Mouse (Mus musculus): Measurements from ENCODE around the gene Car12. TPM values are rescaled to one million over a fixed set of nuclear protein-coding genes. Genes with fewer than 3 reads are reported as not detected.

The Car12 gene
- polyA plus RNA-seq, 1 experiment from 2014 or later = 2.5 TPM

DNA sequence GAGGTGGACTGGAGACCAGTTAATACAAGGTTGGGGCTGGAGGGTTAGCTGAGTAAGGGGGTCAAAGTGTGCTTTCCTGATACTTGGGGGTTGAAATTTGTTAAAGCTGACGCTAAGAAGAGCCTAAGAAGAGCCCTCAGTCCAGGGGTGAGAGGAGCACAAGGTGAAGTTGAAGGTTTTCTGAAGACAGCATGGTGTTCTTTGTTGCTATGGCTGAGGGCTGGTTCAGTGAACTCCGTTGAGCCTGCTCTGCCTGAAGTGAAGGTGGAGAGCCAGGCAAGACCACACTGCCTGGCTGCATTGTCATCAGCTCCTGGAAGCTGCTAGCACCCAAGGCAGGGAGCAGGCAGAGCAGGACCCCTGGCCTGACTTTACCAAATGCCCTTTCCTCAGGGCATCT lies 1.9 kb downstream of the Car12 start:
- 74% methylated on average over 2 of the region's 2 CpGs for whole genome bisulfite sequencing
- Histone ChIP-seq H3K4me2 (no peak overlapping the region), H3K36me3 (ENCODE audit: poor library complexity, severe bottlenecking) (no peaks in the 10 kb centered on the region), H3K27ac (no peak overlapping the region), H3K27me3 (peaks cover 17% of the 10 kb centered on the region), H3K9ac (no peak overlapping the region), H3K4me3 (no peak overlapping the region), H3K4me1 (peaks cover 17% of the 10 kb centered on the region), H3K9me3 (replicated peaks) (no peaks in the 10 kb centered on the region)
- ATAC-seq = no peak

DNA sequence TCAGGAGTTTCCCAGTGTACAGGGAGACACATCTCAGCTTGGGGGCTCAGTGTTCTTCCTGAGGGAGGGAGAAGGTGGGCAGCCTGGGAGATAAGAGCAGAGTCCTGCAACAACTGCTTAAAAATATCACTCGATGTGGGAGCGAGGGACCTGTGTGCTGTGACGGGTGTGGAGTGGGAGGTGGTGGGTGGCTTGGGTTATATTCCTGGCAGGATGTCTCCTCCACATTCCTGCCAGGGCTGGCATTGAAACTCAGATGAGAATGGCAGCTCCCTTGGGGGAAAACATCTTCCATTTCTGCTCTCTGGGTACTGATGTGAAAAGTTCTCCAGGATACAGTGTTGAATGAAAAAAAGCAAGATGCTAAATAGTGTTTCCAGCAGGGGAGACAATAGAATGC lies 3.0 kb downstream of the Car12 start:
- no peak for ATAC-seq
- peaks cover 17% of the 10 kb centered on the region for H3K27me3 ChIP-seq
- WGBS = 87% methylated on average over 3 of the region's 3 CpGs
- no peak overlapping the region for H3K27ac ChIP-seq
- no peak overlapping the region for H3K4me3 ChIP-seq
- no peak overlapping the region for H3K4me2 ChIP-seq
- H3K9ac ChIP-seq = no peak overlapping the region
- no peaks in the 10 kb centered on the region for H3K9me3 ChIP-seq (replicated peaks)
- H3K4me1 ChIP-seq = peaks cover 17% of the 10 kb centered on the region
- no peaks in the 10 kb centered on the region for H3K36me3 ChIP-seq (ENCODE audit: poor library complexity, severe bottlenecking)

DNA sequence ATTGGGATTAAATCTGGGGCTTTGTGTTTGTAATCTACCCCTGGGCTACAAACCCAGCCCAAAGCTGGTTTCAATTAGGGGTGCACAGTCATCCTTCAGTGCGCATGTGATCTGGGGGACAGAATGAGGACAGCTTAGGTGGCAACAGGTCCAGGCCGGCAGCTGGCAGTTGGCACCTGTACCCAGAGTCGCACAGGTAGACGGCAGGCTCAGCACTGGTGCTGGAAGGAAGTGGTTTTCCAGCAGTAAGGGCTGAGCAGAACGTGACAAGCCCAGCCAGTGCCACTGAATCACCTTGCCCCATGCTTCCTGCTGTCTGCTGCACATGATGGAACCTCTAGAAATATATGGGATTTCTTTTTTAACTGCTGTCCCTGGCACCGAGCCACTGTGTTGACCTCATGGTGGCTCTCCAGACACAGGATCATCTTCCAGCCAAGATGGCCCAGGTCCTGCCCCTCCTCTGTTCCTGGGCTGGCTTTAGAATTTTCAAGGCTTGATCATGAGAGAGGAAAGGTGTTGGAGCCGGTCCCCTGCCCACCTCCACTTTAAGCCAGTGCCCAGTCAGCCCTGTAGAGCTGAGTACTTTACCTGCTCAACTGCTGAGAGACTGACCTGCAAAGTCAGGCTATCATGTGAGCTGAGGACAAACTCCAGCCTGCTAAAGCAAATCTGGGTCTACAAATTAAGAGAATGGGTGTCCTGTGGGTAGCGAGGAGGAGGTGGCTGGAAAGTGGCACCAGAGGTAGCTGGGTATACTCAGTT lies 7.4 kb downstream of the Car12 start:
- peaks cover 15% of the 10 kb centered on the region for H3K4me1 ChIP-seq
- H3K4me2 ChIP-seq = no peak overlapping the region
- no peaks in the 10 kb centered on the region for H3K9me3 ChIP-seq (replicated peaks)
- H3K27ac ChIP-seq = no peak overlapping the region
- no peak overlapping the region for H3K4me3 ChIP-seq
- H3K36me3 ChIP-seq (ENCODE audit: poor library complexity, severe bottlenecking) = no peaks in the 10 kb centered on the region
- ATAC-seq = no peak
- H3K27me3 ChIP-seq = no peaks in the 10 kb centered on the region
- no peak overlapping the region for H3K9ac ChIP-seq
- 93% methylated on average over 8 of the region's 8 CpGs for WGBS

DNA sequence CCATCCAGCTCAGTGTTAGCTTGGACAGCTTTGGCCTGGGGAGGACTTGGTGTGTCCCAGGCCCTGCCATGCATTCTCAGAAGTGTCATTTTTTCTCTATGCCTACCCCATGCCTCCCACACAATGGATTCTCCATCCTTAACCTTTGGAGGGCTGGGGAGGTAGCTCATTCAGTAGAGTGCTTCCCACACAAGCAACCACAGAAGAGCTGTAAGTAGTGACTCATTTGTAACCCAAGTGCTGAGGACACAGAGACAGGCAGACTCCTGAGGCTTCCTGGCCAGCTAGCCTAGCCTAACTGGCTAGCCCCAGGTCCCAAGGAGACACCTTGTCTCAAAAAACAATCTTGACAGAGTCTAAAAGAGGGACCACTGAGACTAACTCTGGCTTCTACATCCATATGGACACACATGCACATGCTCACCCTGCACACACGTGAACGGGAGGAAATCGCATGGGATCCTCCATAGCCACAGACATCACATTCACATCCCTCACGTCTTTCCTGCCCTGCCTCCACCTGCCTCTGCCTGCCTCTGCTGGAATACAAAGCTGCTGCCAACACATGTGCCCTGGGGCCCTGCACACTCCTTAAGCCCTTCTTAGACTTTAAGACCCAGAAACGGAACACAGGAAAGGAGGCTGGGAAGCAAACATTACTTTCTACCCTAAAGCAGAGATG lies 8.8 kb downstream of the Car12 start:
- WGBS = 66% methylated on average over 5 of the region's 5 CpGs
- Histone ChIP-seq H3K27ac (peak overlapping the region; percentile 7; the same call in 1 of the 2 replicates), H3K36me3 (ENCODE audit: poor library complexity, severe bottlenecking) (no peaks in the 10 kb centered on the region), H3K4me2 (no peak overlapping the region), H3K9ac (no peak overlapping the region), H3K4me3 (no peak overlapping the region), H3K27me3 (no peaks in the 10 kb centered on the region), H3K4me1 (peaks cover 15% of the 10 kb centered on the region), H3K9me3 (replicated peaks) (no peaks in the 10 kb centered on the region)
- ATAC-seq = peak; percentile 43; the same call in 1 of the 2 replicates

DNA sequence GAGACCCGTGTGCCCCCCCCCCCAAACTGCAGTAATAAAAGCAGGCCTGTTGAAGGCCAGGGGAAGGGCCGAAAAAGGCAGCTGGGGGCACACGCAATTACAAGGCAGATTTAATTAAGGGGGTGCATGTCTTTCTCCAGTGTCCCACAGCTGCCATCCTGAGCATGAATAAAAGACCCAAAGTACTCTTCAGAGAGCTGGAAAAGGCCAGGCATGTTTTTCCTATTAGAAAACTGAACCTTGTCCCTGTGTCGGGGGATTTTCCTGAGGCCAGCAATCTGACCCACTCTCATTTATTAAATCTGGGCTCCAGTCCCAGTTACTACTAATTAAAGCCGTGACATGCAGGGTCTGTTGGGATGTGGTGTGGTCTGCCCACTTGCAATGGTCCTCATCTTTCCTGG lies 9.4 kb downstream of the Car12 start:
- Histone ChIP-seq H3K27me3 (no peaks in the 10 kb centered on the region), H3K4me3 (no peak overlapping the region), H3K27ac (peak overlapping the region; percentile 7; the same call in 1 of the 2 replicates), H3K9me3 (replicated peaks) (no peaks in the 10 kb centered on the region), H3K4me2 (no peak overlapping the region), H3K9ac (no peak overlapping the region), H3K4me1 (peaks cover 15% of the 10 kb centered on the region), H3K36me3 (ENCODE audit: poor library complexity, severe bottlenecking) (no peaks in the 10 kb centered on the region)
- 28% methylated on average over 5 of the region's 5 CpGs for WGBS
- peak; percentile 50; the same call in 1 of the 2 replicates for ATAC-seq

DNA sequence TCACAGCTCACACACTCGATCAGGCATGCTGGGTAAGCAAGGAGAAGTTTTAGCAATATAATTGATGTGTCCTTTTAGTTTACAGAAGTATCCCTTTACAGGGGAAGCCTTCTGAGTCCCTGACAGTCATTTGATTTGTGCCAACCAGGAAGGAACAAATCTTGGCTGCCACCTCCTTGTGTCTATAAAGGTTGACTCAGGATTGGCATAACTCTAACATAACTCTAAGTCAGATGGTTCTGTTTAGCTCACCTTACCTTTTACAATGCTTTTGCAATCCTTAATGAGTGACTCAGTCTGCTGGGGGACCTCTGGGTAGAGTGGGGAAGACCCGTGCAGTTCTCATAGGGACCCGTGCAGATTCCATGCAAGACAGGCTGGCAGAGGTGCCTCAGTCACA lies 12.1 kb downstream of the Car12 start:
- Histone ChIP-seq H3K4me2 (no peak overlapping the region), H3K27me3 (no peaks in the 10 kb centered on the region), H3K4me3 (no peak overlapping the region), H3K36me3 (ENCODE audit: poor library complexity, severe bottlenecking) (no peaks in the 10 kb centered on the region), H3K27ac (no peak overlapping the region), H3K9me3 (replicated peaks) (no peaks in the 10 kb centered on the region), H3K4me1 (peaks cover 15% of the 10 kb centered on the region), H3K9ac (no peak overlapping the region)
- ATAC-seq = no peak
- 83% methylated on average over 3 of the region's 3 CpGs for WGBS

DNA sequence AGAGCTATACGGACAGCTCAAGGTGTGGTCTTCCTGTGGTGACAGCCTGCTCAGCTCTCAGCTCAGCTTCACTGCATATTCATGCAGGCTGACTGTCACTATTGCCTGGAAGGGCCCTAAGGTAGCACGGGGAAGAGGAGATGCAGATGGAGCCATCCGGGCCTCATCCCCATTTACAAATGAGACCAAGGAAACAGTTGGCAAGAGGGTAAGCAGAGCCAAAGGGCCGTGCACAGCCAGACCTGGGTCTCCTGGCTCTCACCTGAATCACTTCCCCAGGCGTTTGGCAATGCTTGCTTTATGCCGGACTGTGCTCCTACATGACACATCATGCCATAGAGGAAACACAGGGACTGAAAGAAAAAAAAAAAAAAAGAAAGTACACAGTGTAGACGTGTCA lies 13.8 kb downstream of the Car12 start:
- H3K4me1 ChIP-seq = peaks cover 12% of the 10 kb centered on the region
- no peak overlapping the region for H3K27ac ChIP-seq
- no peak overlapping the region for H3K4me2 ChIP-seq
- no peaks in the 10 kb centered on the region for H3K27me3 ChIP-seq
- H3K36me3 ChIP-seq (ENCODE audit: poor library complexity, severe bottlenecking) = no peaks in the 10 kb centered on the region
- no peak overlapping the region for H3K9ac ChIP-seq
- 74% methylated on average over 7 of the region's 7 CpGs for WGBS
- ATAC-seq = no peak
- H3K4me3 ChIP-seq = no peak overlapping the region
- no peaks in the 10 kb centered on the region for H3K9me3 ChIP-seq (replicated peaks)

DNA sequence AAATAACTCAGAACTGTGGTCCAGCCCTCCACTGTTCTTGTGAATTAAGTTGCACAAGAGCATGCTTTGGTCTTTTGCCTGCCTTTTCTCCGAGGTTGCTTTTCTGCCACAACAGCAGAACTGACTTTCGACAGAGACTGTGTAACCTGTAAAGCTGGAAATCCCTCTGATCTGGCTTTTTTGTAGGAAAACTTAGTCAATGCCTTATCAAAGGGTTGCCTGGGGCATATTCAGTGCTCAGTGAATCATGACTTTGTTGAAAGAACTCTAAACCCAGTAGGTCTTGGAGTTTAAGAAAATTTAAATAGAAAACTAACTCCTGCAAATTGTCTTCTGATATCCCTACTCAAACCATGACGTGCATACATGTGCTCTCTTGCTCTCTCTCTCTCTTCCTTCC lies 17.1 kb downstream of the Car12 start:
- H3K4me1 ChIP-seq = no peaks in the 10 kb centered on the region
- 57% methylated on average over 3 of the region's 3 CpGs for WGBS
- no peaks in the 10 kb centered on the region for H3K9me3 ChIP-seq (replicated peaks)
- H3K9ac ChIP-seq = no peak overlapping the region
- no peaks in the 10 kb centered on the region for H3K27me3 ChIP-seq
- no peak overlapping the region for H3K4me2 ChIP-seq
- no peak for ATAC-seq
- no peaks in the 10 kb centered on the region for H3K36me3 ChIP-seq (ENCODE audit: poor library complexity, severe bottlenecking)
- no peak overlapping the region for H3K4me3 ChIP-seq
- H3K27ac ChIP-seq = no peak overlapping the region

DNA sequence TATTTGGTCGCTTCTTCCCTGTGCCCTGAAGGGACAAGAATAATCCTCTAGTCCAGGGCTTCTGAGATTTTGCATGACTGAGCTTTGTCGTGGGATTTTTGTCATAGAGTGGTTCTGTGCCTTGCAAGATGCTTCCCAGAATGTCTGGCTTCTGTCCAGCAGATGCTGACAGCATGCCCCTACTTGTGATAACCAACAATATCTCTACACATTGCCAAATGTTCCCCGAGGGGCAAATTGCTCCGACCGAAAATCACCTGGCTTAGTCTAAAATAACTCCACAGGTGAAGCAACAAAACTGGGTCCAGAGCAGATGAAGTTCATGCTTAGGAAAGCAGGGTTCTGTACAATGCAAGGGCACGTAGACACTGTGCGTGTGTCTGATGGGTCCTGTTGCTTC lies 17.8 kb downstream of the Car12 start:
- Histone ChIP-seq H3K9me3 (replicated peaks) (no peaks in the 10 kb centered on the region), H3K27ac (no peak overlapping the region), H3K27me3 (no peaks in the 10 kb centered on the region), H3K9ac (no peak overlapping the region), H3K4me3 (no peak overlapping the region), H3K4me2 (no peak overlapping the region), H3K4me1 (no peaks in the 10 kb centered on the region), H3K36me3 (ENCODE audit: poor library complexity, severe bottlenecking) (no peaks in the 10 kb centered on the region)
- no peak for ATAC-seq
- 85% methylated on average over 7 of the region's 7 CpGs for WGBS

DNA sequence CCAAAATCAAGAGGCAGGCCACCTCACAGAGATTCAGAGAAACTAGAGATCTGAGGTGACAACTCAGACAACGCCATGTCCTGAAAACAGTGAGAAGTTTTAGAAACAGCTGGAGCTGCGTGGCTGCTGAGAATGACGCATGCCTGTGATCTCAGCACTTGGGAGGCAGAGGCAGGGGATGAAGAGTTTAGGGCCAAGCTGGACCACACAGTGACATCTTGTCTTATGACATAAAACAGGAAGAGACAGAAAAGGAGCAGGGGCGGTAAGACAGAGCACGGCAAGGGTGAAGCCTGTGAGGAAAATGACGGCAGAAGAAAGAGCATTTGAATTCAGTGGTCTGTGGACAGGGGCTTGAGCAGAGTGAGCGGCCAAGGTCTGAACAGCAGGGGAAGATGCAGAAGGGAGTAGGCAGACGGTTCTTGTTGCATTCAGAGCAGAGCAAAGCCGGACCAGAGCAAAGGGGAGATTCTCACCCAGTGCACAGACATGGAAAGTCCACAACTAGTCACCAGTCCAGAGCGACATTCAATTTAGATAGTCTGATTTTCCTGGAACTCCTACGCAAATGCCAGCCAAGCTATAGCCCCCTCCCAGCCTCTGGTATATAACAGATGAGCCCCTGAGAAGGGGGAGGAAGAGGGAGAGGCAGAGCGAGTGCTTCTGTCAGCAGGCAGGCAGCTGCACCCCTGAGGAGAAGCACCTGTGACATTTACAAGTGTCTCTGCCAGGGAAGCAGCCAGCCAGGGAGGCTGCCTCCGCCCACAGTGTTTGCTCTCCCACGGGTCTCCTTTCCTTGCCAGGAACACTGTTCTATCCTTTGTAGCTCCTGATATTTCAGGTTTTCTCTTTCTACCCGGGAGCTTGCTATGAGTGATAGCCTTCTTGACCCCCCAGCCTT lies 19.6 kb downstream of the Car12 start:
- Histone ChIP-seq H3K4me3 (no peak overlapping the region), H3K27ac (no peak overlapping the region), H3K36me3 (ENCODE audit: poor library complexity, severe bottlenecking) (no peaks in the 10 kb centered on the region), H3K4me2 (no peak overlapping the region), H3K9ac (no peak overlapping the region), H3K9me3 (replicated peaks) (no peaks in the 10 kb centered on the region), H3K27me3 (no peaks in the 10 kb centered on the region), H3K4me1 (no peaks in the 10 kb centered on the region)
- ATAC-seq = 0 out of 2 replicates have a peak, but pooled peaks have one; percentile 36
- WGBS = 57% methylated on average over 15 of the region's 15 CpGs

DNA sequence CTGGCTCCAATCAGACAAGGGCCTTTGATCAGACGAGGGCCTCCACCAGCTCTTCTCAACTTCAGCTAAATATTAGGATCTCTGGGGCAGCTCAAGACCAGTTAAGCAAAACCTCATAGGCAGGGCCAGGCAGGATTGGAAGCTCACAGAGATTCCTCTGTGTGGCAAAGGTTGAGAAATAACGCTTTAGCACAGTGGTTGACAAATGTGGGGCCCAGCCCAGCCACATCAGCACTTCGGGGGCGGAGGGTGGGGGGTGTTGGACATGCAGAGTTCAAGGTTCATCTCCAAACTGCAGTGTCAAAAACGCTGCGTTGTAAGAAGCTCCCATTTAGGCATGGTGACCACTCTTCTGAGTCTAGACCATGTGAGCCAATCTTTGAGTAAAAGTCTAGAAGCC lies 21.1 kb downstream of the Car12 start:
- 91% methylated on average over 6 of the region's 6 CpGs for WGBS
- Histone ChIP-seq H3K4me1 (no peaks in the 10 kb centered on the region), H3K27me3 (no peaks in the 10 kb centered on the region), H3K9ac (no peak overlapping the region), H3K4me3 (no peak overlapping the region), H3K4me2 (no peak overlapping the region), H3K9me3 (replicated peaks) (no peaks in the 10 kb centered on the region), H3K27ac (no peak overlapping the region), H3K36me3 (ENCODE audit: poor library complexity, severe bottlenecking) (no peaks in the 10 kb centered on the region)
- ATAC-seq = no peak

DNA sequence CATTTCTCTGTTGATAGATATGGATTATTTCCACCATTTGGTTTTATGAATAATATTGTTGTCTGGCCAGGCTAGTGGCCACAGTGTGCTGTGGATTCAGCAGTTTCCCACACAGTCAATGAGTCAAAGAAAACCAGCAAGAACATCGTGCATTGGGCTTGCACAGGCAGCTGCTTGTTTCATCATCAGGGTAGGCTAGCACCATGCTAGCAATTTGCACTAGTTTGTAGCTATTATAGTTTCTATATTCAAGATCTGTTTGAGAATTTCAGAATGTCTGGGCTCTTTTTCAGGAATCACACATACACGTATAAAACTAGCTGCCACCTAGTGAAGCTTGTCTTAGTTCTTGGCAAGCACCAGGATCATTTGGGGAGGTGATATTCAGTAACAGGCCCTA lies 21.6 kb downstream of the Car12 start:
- 91% methylated on average over 2 of the region's 2 CpGs for WGBS
- no peak for ATAC-seq

More for the DNA sequence above, 21.6 kb downstream of the Car12 start:
- H3K36me3 ChIP-seq (ENCODE audit: poor library complexity, severe bottlenecking) = no peaks in the 10 kb centered on the region
- H3K4me1 ChIP-seq = no peaks in the 10 kb centered on the region
- H3K27me3 ChIP-seq = no peaks in the 10 kb centered on the region
- H3K27ac ChIP-seq = no peak overlapping the region
- no peaks in the 10 kb centered on the region for H3K9me3 ChIP-seq (replicated peaks)
- no peak overlapping the region for H3K4me3 ChIP-seq
- H3K4me2 ChIP-seq = no peak overlapping the region
- H3K9ac ChIP-seq = no peak overlapping the region
